Mouse (Mus musculus) forebrain, embryonic 14.5 days (tissue): ENCODE measurements around the gene Sp3. TPM values are rescaled to one million over a fixed set of nuclear protein-coding genes. Genes with fewer than 3 reads are reported as not detected.
"Not testable (repeated sequence)": the region's sequence is repeated elsewhere in the genome, so short reads cannot be mapped to it uniquely, and the experiment has no call there.

ENCODE experiments used
- ATAC-seq: fragments of 200-750 bp; cut with Nextera tagmentation; 2 replicates; pipeline ENCODE4 v1.8.0; 2017; ENCODE audit warnings: mild to moderate bottlenecking, moderate library complexity
- DNase-seq: peaks from one replicate; pipeline ENCODE4 v3.0.0-alpha.2; 2015; ENCODE audit warnings: low spot score
- H3K27ac ChIP-seq: fragments of 300-500 bp; sonication (generic); 2 replicates; pipeline ENCODE4 v1.5.1; 2014; ENCODE audit warnings: low read depth, mild to moderate bottlenecking, control low read depth, low read length, moderate library complexity
- H3K27me3 ChIP-seq: fragments of 300-500 bp; sonication (generic); replicated peaks from 2 replicates; pipeline ENCODE4 v1.6.1; 2014; ENCODE audit warnings: low read length, control low read depth, mixed read lengths; ENCODE audit not compliant: control insufficient read depth, insufficient read depth
- H3K36me3 ChIP-seq: fragments of 300-500 bp; sonication (generic); 2 replicates; pipeline ENCODE4 v1.6.1; 2014; ENCODE audit warnings: low read length, control low read depth; ENCODE audit not compliant: control insufficient read depth, insufficient read depth
- H3K4me1 ChIP-seq: fragments of 300-500 bp; sonication (generic); 2 replicates; pipeline ENCODE4 v1.6.1; 2014; ENCODE audit warnings: antibody characterized with exemption, low read length, control low read depth; ENCODE audit not compliant: control insufficient read depth, insufficient read depth
- H3K4me2 ChIP-seq: fragments of 300-500 bp; sonication (generic); 2 replicates; pipeline ENCODE4 v1.6.1; 2014; ENCODE audit warnings: mild to moderate bottlenecking, control low read depth, low read length
- H3K4me3 ChIP-seq: fragments of 300-500 bp; sonication (generic); 2 replicates; pipeline ENCODE4 v1.5.1; 2014; ENCODE audit warnings: low read depth, low read length, control low read depth
- H3K9ac ChIP-seq: fragments of 300-500 bp; sonication (generic); 2 replicates; pipeline ENCODE4 v1.6.1; 2014; ENCODE audit warnings: mild to moderate bottlenecking, low read length, control low read depth, moderate library complexity
- H3K9me3 ChIP-seq: fragments of 300-500 bp; sonication (generic); replicated peaks from 2 replicates; pipeline ENCODE4 v1.6.1; 2016; ENCODE audit warnings: low read length, control low read depth, mixed read lengths; ENCODE audit not compliant: control insufficient read depth
- WGBS: fragments of 180-500 bp; shearing (Covaris S2); extraction: QIAGEN DNeasy Blood & Tissue Kit; methylation state at CpG from one replicate; pipeline ENCODE4 v1.1.7; 2014; 5-methylcytosine and 5-hydroxymethylcytosine counted together
- polyA plus RNA-seq: library from polyadenylated mRNA; unstranded; fragments of >200 nt; fragmentation: Nextera tagmentation; extraction: Ambion mirVana; gene quantifications from 2 replicates; pipeline ENCODE4 v1.2.1, GENCODE M21; 2014

The Sp3 gene
- polyA plus RNA-seq, result 61.9 and 64.6 TPM in 2 replicates

DNA sequence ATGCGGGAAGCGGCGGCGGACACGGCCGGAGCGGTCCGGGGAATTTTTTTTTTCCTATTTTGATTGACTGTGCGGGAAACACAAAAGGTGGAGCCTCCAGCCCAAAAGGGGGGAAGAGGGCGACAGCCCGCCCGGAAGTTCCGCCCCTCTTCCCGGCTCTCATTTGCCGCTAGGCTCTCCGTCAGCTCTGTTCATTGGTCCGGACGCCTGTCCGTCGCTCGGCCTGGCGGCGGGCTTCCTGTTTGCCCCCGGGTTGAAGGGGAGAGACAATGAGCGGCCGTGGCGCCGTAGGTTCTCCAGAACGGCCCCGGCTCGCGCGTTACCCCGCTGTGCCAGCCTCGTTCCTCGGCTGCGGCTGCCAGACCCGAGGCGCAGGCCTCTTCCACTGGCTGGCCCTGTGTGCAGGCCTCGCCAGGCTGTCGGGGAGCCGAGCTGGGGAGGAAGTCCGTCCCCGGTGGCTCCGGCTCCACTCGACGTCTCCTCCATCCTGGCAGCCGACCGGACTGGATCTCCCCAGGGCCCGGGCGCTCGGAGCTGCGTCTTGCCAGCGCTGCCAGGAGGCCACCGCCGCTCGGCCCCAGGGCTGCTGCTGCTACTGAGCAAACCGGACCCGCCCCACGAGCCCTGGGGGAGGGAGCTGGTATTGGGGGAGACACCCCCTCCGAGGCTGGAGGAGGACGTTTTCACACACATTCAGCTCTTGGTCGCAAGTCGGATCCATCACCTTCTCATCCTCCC is at the start of gene Sp3:
Gene Sp3, minus strand, starts transcription at position 110 of the 738 bp plus-strand sequence.
- Histone ChIP-seq H3K4me3 (peak within 1 kb of the TSS; percentile 100), H3K4me1 (peaks cover 16% of the 10 kb centered on the region), H3K9me3 (no peaks in the 10 kb centered on the region), H3K36me3 (no peaks in the 10 kb centered on the region), H3K27ac (peak within 1 kb of the TSS; percentile 100), H3K4me2 (peak within 1 kb of the TSS; percentile 69), H3K9ac (peak within 1 kb of the TSS; percentile 100), H3K27me3 (no peaks in the 10 kb centered on the region)
- peak; percentile 99 for DNase-seq
- whole genome bisulfite sequencing, result under 1% methylated on average over 59 of the region's 64 CpGs
- ATAC-seq, result peak; percentile 91

DNA sequence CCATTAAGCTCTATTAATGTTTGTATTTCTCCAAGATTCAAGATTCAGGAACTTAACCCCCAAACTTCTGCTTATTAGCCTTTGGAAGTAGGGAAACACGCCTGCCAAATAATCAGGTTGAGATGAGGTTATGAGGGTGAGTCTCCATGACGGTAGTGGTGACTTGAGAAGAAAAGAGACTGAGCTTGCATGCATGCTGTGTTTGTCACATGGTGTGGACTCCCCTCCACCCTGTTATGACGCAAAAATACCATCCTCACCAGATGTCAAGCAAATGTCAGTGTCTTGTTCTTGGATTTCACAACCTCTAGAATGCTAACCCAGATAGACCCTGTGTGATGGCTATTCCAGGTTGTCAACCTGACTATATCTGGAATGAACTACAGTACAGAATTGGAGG is 49.6 kb upstream of the Sp3 start:
- Histone ChIP-seq H3K27ac (no peak overlapping the region), H3K9me3 (no peaks in the 10 kb centered on the region), H3K4me2 (no peak overlapping the region), H3K9ac (no peak overlapping the region), H3K4me1 (no peaks in the 10 kb centered on the region), H3K4me3 (no peak overlapping the region), H3K27me3 (no peaks in the 10 kb centered on the region), H3K36me3 (no peaks in the 10 kb centered on the region)
- ATAC-seq (no peak), DNase-seq (no peak)
- WGBS, result 92% methylated on average over 3 of the region's 3 CpGs

DNA sequence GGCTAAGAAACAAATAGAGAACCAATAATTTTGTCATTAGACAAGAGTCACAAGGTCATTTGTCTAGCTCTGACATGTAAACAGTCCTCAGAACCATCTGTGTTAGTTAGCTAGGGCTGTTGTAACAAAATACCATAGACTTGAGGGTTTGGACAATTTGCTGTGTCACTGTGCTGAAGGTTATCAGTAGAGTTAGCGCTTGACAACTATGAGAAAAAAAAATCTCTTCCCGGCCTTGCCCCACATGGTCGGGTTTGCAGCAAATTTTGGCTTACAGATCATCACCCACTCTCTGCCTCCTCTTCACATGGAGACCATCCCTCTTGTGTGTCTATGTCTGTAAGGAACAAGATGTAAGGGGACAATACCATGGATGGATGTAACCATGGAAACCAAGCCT is 47.8 kb upstream of the Sp3 start:
- no peak overlapping the region for H3K27ac ChIP-seq
- H3K4me3 ChIP-seq, result no peak overlapping the region
- H3K4me2 ChIP-seq, result no peak overlapping the region
- H3K36me3 ChIP-seq, result no peaks in the 10 kb centered on the region
- 89% methylated on average over 3 of the region's 3 CpGs for WGBS
- no peak for DNase-seq
- H3K9ac ChIP-seq, result no peak overlapping the region
- no peaks in the 10 kb centered on the region for H3K27me3 ChIP-seq
- H3K4me1 ChIP-seq, result no peaks in the 10 kb centered on the region
- ATAC-seq, result no peak
- no peaks in the 10 kb centered on the region for H3K9me3 ChIP-seq

DNA sequence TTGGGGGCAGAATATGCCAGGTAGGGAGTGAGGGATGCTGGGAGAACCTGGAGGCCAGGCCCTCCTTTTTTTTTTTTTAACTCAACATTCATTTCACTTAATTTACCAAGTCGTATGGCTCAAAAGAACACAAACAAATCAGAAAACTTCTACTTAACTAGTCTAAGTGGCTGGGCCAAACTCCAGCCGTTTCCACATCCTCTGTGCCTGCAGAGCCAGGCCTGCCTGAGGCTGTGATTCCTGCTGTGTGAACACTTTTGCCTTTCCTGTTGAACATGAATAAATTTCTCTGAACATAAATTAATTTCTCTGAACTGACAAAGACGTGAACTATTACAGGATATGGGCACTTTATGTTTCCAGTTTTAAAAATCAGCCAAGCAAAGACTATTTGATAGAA is 46.9 kb upstream of the Sp3 start:
- no peak overlapping the region for H3K9ac ChIP-seq
- 57% methylated on average over 3 of the region's 3 CpGs for WGBS
- DNase-seq, result no peak

DNA sequence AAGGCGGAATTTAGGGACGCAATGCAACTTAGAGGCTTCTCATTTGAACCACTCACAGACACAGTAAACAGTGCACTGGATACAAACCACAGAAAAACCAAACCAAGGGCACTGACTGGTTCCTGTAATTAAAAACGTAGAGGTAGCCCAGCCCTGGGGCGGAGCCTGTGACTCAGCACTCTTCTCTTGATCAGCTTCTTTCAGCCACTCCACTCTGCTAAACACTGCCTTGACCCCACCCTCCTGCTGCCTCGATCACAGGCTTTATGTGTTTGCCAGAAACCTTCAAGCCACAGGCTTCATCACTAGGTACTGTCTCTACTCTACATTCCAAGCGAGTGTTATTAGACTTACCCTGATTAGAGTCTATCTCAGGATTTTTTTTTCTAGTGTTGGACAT is 43.6 kb upstream of the Sp3 start:
- no peak for DNase-seq
- Histone ChIP-seq H3K27me3 (no peaks in the 10 kb centered on the region), H3K9ac (no peak overlapping the region), H3K9me3 (no peaks in the 10 kb centered on the region), H3K4me2 (no peak overlapping the region), H3K36me3 (no peaks in the 10 kb centered on the region), H3K27ac (no peak overlapping the region), H3K4me3 (no peak overlapping the region), H3K4me1 (no peaks in the 10 kb centered on the region)
- 45% methylated on average over 6 of the region's 6 CpGs for WGBS
- no peak for ATAC-seq

More for the DNA sequence above, 46.9 kb upstream of the Sp3 start:
- no peaks in the 10 kb centered on the region for H3K36me3 ChIP-seq
- no peaks in the 10 kb centered on the region for H3K4me1 ChIP-seq
- H3K4me3 ChIP-seq, result no peak overlapping the region
- no peak overlapping the region for H3K4me2 ChIP-seq
- no peaks in the 10 kb centered on the region for H3K9me3 ChIP-seq
- H3K27me3 ChIP-seq, result no peaks in the 10 kb centered on the region
- H3K27ac ChIP-seq, result no peak overlapping the region
- ATAC-seq, result no peak

DNA sequence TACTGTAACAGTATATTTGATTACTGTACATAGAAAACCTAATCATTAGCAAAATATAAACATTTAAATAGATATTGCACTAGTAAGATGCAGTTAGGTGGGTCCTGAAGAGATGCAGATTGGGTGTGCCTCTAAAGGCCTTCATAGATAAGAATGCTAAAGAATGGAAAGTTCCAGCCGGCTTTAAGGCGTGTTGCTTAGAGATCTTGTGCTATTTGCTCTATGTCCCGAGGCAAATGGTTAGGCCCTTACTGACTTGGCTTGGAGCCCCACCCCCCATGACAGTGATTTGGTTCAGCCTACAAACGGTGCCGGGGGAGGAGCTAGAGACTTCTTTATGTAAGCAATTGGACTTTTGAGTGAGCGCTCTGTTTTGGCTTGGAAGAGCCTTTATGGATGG is 40.8 kb upstream of the Sp3 start:
- Histone ChIP-seq H3K36me3 (no peaks in the 10 kb centered on the region), H3K27me3 (no peaks in the 10 kb centered on the region), H3K27ac (no peak overlapping the region), H3K4me3 (no peak overlapping the region), H3K4me1 (no peaks in the 10 kb centered on the region), H3K4me2 (no peak overlapping the region), H3K9me3 (no peaks in the 10 kb centered on the region), H3K9ac (no peak overlapping the region)
- 88% methylated on average over 6 of the region's 6 CpGs for WGBS
- ATAC-seq (no peak), DNase-seq (no peak)

DNA sequence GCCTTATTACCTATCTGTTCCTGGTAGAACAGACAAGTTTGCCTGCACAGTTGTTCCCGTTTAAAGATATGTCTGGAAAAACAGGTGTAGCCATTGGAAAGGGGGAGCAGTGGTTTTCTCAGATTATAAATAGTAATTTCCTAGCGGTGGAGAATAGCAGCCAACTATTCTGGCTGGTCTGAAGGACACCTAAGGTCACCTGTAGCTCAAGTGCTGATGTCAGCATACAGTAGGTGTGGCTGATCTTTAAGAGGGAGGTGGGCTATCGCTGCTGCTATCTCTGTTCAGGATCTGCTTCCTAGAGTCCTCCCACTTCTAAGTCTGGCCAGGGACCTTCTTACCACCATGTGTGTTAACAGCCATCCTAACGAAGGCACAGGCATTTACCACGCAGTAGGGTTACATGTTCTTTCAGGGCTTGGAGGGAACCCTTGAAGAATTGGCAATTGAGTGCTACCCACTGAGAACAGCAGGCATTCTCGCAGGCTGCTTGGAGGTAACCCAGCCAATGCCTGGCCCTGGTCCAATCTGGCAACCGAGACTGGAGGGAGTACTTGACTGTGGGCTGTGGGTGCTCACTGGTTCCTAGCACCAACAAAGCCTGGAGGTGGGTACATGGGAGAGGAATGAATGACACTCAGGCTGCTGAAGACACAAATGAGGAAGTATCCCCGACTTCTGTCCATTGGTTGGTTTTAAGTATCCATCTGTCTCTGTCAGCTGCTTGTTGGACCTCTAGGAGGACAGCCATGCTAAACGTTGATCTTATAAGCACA is 39.3 kb upstream of the Sp3 start:
- Histone ChIP-seq H3K36me3 (no peaks in the 10 kb centered on the region), H3K4me2 (no peak overlapping the region), H3K27me3 (no peaks in the 10 kb centered on the region), H3K4me1 (no peaks in the 10 kb centered on the region), H3K27ac (no peak overlapping the region), H3K9ac (no peak overlapping the region), H3K9me3 (no peaks in the 10 kb centered on the region), H3K4me3 (no peak overlapping the region)
- 65% methylated on average over 9 of the region's 9 CpGs for WGBS
- DNase-seq (peak; percentile 81), ATAC-seq (peak; percentile 75; the same call in 1 of the 2 replicates)

DNA sequence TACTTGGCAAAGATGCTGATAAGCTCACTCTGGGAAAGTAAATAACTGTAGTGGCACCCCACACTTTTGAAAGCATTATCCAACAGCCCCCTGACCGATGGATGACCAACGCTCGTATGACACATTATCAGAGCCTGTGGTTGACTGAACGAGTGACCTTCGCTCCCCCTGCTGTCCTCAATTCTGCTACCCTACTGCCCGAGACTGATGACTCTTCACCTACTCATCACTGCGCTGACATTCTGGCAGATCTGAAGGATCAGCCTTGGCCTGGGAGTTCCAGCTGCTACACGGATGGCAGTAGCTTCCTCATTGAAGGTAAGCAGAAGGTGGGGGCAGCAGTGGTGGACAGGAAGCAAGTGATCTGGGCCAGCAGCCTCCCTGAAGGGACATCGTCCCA is 33.8 kb upstream of the Sp3 start:
- not testable (repeated sequence) for H3K9ac ChIP-seq, ATAC-seq, H3K27me3 ChIP-seq, DNase-seq, H3K4me3 ChIP-seq, H3K4me1 ChIP-seq, H3K9me3 ChIP-seq, H3K27ac ChIP-seq, H3K36me3 ChIP-seq, H3K4me2 ChIP-seq
- WGBS, result 95% methylated on average over 9 of the region's 9 CpGs

DNA sequence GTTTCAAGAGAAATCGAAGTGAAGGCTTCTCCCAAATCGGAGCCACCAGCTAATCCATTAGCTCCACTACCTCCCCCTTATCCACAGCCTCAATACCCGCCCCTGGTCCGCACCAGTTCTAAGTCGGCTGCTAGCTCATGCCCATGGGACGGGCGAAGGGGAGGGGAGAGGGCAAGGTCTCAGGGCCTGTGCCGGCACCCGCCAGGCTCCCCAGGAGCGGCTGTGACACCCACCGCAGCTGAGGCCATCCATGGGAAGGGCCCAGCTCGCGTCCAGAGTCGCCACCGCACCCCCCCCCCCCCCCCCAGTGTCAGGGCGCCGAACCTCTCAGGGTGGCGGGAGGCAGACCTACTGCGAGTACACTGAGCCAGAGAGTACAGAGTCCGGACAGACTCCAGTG is 32.4 kb upstream of the Sp3 start:
- WGBS, result 73% methylated on average over 20 of the region's 20 CpGs
- DNase-seq (peak; percentile 46), ATAC-seq (no peak)
- H3K27ac ChIP-seq, result no peak overlapping the region
- H3K9ac ChIP-seq, result no peak overlapping the region
- H3K4me3 ChIP-seq, result no peak overlapping the region
- H3K9me3 ChIP-seq, result 0 out of 2 replicates have a peak, but pooled peaks cover 4% of the 10 kb centered on the region
- no peaks in the 10 kb centered on the region for H3K4me1 ChIP-seq
- H3K4me2 ChIP-seq, result no peak overlapping the region
- H3K27me3 ChIP-seq, result no peaks in the 10 kb centered on the region
- no peaks in the 10 kb centered on the region for H3K36me3 ChIP-seq
